Mouse (Mus musculus): ENCODE results near the gene Slc25a42.

Gene Slc25a42

GRCm38 (mm10) chr8:70214411-70214810 is 2.3 kb upstream of the Slc25a42 start:
- DNase-seq = no peak

- no peak for DNase-seq
These were observed 386 bp downstream of the Slc25a42 start for GRCm38 (mm10) chr8:70211726-70212111.

GRCm38 (mm10) chr8:70211275-70211674 is 830 bp downstream of the Slc25a42 start:
- DNase-seq = no peak

- DNase-seq = no peak
These were observed 1.6 kb downstream of the Slc25a42 start for GRCm38 (mm10) chr8:70210538-70210937.

- no peak for DNase-seq
These were observed 4.0 kb downstream of the Slc25a42 start for GRCm38 (mm10) chr8:70208130-70208529.

- DNase-seq = no peak
These were observed 7.3 kb downstream of the Slc25a42 start for GRCm38 (mm10) chr8:70204757-70205156.

GRCm38 (mm10) chr8:70203072-70203471 is 9.0 kb downstream of the Slc25a42 start:
- no peak for DNase-seq

GRCm38 (mm10) chr8:70201417-70201816 is 10.7 kb downstream of the Slc25a42 start:
- no peak for DNase-seq

GRCm38 (mm10) chr8:70200098-70200681 is 11.9 kb downstream of the Slc25a42 start:
- peak; percentile 32 for DNase-seq

- no peak for DNase-seq
These were observed 14.5 kb downstream of the Slc25a42 start for GRCm38 (mm10) chr8:70197603-70198002.

GRCm38 (mm10) chr8:70195762-70196161 is 16.3 kb downstream of the Slc25a42 start:
- DNase-seq = no peak

- DNase-seq = no peak
These were observed 17.9 kb downstream of the Slc25a42 start for GRCm38 (mm10) chr8:70194191-70194590.

- DNase-seq = no peak
These were observed 18.9 kb downstream of the Slc25a42 start for GRCm38 (mm10) chr8:70193238-70193637.

GRCm38 (mm10) chr8:70188707-70189106 is 23.4 kb downstream of the Slc25a42 start:
- DNase-seq = no peak

- DNase-seq = no peak
These were observed 28.9 kb downstream of the Slc25a42 start for GRCm38 (mm10) chr8:70183194-70183593.

GRCm38 (mm10) chr8:70181903-70182252 is 30.2 kb downstream of the Slc25a42 start:
- no peak for DNase-seq

GRCm38 (mm10) chr8:70181212-70181902 is 30.7 kb downstream of the Slc25a42 start:
- no peak for DNase-seq

- no peak for DNase-seq
These were observed 33.0 kb downstream of the Slc25a42 start for GRCm38 (mm10) chr8:70179082-70179481.

- DNase-seq = no peak
These were observed 33.9 kb downstream of the Slc25a42 start for GRCm38 (mm10) chr8:70178231-70178630.

GRCm38 (mm10) chr8:70174079-70174478 is 38.0 kb downstream of the Slc25a42 start:
- DNase-seq = no peak

- DNase-seq = no peak
These were observed 38.8 kb downstream of the Slc25a42 start for GRCm38 (mm10) chr8:70173320-70173719.

- DNase-seq = peak; percentile 91
These were observed 39.9 kb downstream of the Slc25a42 start, which contains the start of gene Tmem161a for GRCm38 (mm10) chr8:70172043-70172681. Tmem161a (plus strand) TSS chr8:70172356.

- DNase-seq = no peak
These were observed 40.9 kb downstream of the Slc25a42 start for GRCm38 (mm10) chr8:70171240-70171639.

GRCm38 (mm10) chr8:70170748-70171147 is 41.4 kb downstream of the Slc25a42 start:
- no peak for DNase-seq

Data from thymus, postnatal 14 days (tissue).